Mouse (Mus musculus): ENCODE data around the gene Ppara. TPM values are rescaled to one million over a fixed set of nuclear protein-coding genes. Genes with fewer than 3 reads are reported as not detected.
A peak's percentile ranks its signal among the peaks of the same experiment; 100 is the strongest.

The Ppara gene
- total and polyA plus RNA-seq, 3 experiments: 0.27 to 0.78 TPM; not detected in 1

GRCm38 (mm10) chr15:85845071-85845470, 110.3 kb downstream of the Ppara start:
- no peak overlapping the region for H3K27ac ChIP-seq (ENCODE audit: control insufficient read depth, low read depth, low read length)
- no peaks in the 10 kb centered on the region for H3K79me2 ChIP-seq (ENCODE audit: control insufficient read depth, insufficient read depth, low read length, poor library complexity)
- no peak overlapping the region for H3K4me3 ChIP-seq (ENCODE audit: control insufficient read depth in 1 of 2, insufficient read depth in 1 of 2, low read depth in 2 of 2, low read length in 2 of 2)
- no peak for DNase-seq (ENCODE audit: low read depth, low spot score)
- H3K27me3 ChIP-seq (ENCODE audit: control insufficient read depth in 1 of 2, insufficient read depth in 2 of 2, low read length in 2 of 2): no peaks in the 10 kb centered on the region
- no peaks in the 10 kb centered on the region for H3K4me1 ChIP-seq (ENCODE audit: control insufficient read depth in 1 of 2, insufficient read depth in 2 of 2, low read length in 2 of 2)
- TF ChIP-seq MXI1 (IDR thresholded peaks at IDR 0.05; ENCODE audit: low read depth, low read length) (no peak), ZNF384 (IDR thresholded peaks at IDR 0.05; ENCODE audit: low read depth, low read length) (no peak), TCF12 (IDR thresholded peaks at IDR 0.05; ENCODE audit: low read depth, low read length) (no peak), GABPA (IDR thresholded peaks at IDR 0.05; ENCODE audit: low read depth, low read length) (no peak), KAT2A (conservative IDR thresholded peaks at IDR 0.05; ENCODE audit: low read depth, low read length) (no peak), GATA1 (IDR thresholded peaks at IDR 0.05; ENCODE audit: low read depth, low read length) (no peak), MAFK (IDR thresholded peaks at IDR 0.05; ENCODE audit: borderline replicate concordance, low read depth, low read length) (no peak), ELF1 (IDR thresholded peaks at IDR 0.05; ENCODE audit: low read depth, low read length) (no peak), SIN3A (IDR thresholded peaks at IDR 0.05; ENCODE audit: low read length) (no peak), MYC (IDR thresholded peaks at IDR 0.05; ENCODE audit: low read depth, low read length) (no peak), RAD21 (IDR thresholded peaks at IDR 0.05; ENCODE audit: low read depth, low read length) (no peak), USF1 (IDR thresholded peaks at IDR 0.05; ENCODE audit: low read depth, low read length) (no peak), USF2 (IDR thresholded peaks at IDR 0.05; ENCODE audit: borderline replicate concordance in 1 of 2, insufficient read depth in 1 of 2, low read depth in 1 of 2, low read length in 2 of 2) (no peak), TAL1 (IDR thresholded peaks at IDR 0.05; ENCODE audit: low read length) (no peak), POLR2AphosphoS5 (IDR thresholded peaks at IDR 0.05; ENCODE audit: borderline replicate concordance, low read depth, low read length) (no peak), E2F4 (IDR thresholded peaks at IDR 0.05; ENCODE audit: borderline replicate concordance, low read depth, low read length) (no peak), NELFE (IDR thresholded peaks at IDR 0.05; ENCODE audit: low read depth, low read length) (no peak), ZKSCAN1 (IDR thresholded peaks at IDR 0.05; ENCODE audit: low read depth, low read length) (no peak), POLR2A (IDR thresholded peaks at IDR 0.05; ENCODE audit: control insufficient read depth in 1 of 2, insufficient read depth in 1 of 2, low read depth in 1 of 2, low read length in 2 of 2, poor library complexity in 1 of 2) (no peak)
- H3K9me3 ChIP-seq (replicated peaks; ENCODE audit: insufficient read depth, low read length): no peaks in the 10 kb centered on the region
- no peak overlapping the region for H3K9ac ChIP-seq (ENCODE audit: control insufficient read depth, low read depth, low read length, poor library complexity, severe bottlenecking)
- no peaks in the 10 kb centered on the region for H3K36me3 ChIP-seq (ENCODE audit: control insufficient read depth in 1 of 2, insufficient read depth in 2 of 2, low read length in 2 of 2)

- H3K36me3 ChIP-seq (ENCODE audit: control insufficient read depth in 1 of 2, insufficient read depth in 2 of 2, low read length in 2 of 2): no peaks in the 10 kb centered on the region
- H3K9ac ChIP-seq (ENCODE audit: control insufficient read depth, low read depth, low read length, poor library complexity, severe bottlenecking): no peak overlapping the region
- H3K79me2 ChIP-seq (ENCODE audit: control insufficient read depth, insufficient read depth, low read length, poor library complexity): no peaks in the 10 kb centered on the region
- H3K9me3 ChIP-seq (replicated peaks; ENCODE audit: insufficient read depth, low read length): no peaks in the 10 kb centered on the region
- no peak overlapping the region for H3K27ac ChIP-seq (ENCODE audit: control insufficient read depth, low read depth, low read length)
- H3K4me1 ChIP-seq (ENCODE audit: control insufficient read depth in 1 of 2, insufficient read depth in 2 of 2, low read length in 2 of 2): no peaks in the 10 kb centered on the region
- no peaks in the 10 kb centered on the region for H3K27me3 ChIP-seq (ENCODE audit: control insufficient read depth in 1 of 2, insufficient read depth in 2 of 2, low read length in 2 of 2)
- H3K4me3 ChIP-seq (ENCODE audit: control insufficient read depth in 1 of 2, insufficient read depth in 1 of 2, low read depth in 2 of 2, low read length in 2 of 2): no peak overlapping the region
- peak; percentile 38 for DNase-seq (ENCODE audit: low read depth, low spot score)
- TF ChIP-seq RAD21 (IDR thresholded peaks at IDR 0.05; ENCODE audit: low read depth, low read length): peak; percentile 57
- no peak for TF ChIP-seq MXI1 (IDR thresholded peaks at IDR 0.05; ENCODE audit: low read depth, low read length)
- TF ChIP-seq SMC3 (IDR thresholded peaks at IDR 0.05; ENCODE audit: low read depth, low read length): peak; percentile 38
- peak in 2 of 3 experiments; percentile 41 to 57; a peak in 3 of 6 replicates for TF ChIP-seq CTCF (IDR thresholded peaks at IDR 0.05 in 2 of 3, conservative IDR thresholded peaks at IDR 0.05 in 1 of 3; ENCODE audit: control insufficient read depth in 1 of 3, insufficient read depth in 1 of 3, low read depth in 2 of 3, low read length in 3 of 3, poor library complexity in 1 of 3, severe bottlenecking in 1 of 3)
- peak; percentile 37 for TF ChIP-seq ZC3H11A (IDR thresholded peaks at IDR 0.05; ENCODE audit: low read depth, low read length)
- no peak for TF ChIP-seq GABPA (IDR thresholded peaks at IDR 0.05; ENCODE audit: low read depth, low read length)
Observed at GRCm38 (mm10) chr15:85851656-85852392, 117.0 kb downstream of the Ppara start.

All from MEL (cell line).